Mouse (Mus musculus): ENCODE measurements at regions not wholly inside any gene's neighbourhood (a gene's known extent, or its start where the extent isn't known, plus 50 kb on each side); places are given as distances from the start of the nearest gene placed in this dataset.

DNA sequence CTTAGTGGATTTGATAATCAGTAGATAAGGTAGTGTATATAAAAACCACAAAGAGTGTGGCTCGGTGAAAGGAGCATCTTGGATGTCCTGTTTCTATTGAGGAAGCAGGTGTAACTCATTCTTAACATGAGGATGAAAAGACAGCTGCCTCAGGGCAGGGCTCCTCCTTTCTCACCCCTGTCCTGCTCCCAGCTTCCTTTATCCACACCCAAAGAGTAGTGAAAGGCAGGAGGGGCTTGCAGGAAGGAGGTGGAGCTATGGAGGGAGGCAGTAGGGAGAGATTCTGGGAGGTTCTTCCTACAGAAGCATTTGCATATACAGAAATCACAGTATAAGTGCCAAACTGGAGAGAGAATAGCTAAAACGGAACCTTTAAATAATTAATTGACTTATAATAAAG, 216.4 kb downstream of the Lrig3 start:
- DNase-seq, result no peak

DNA sequence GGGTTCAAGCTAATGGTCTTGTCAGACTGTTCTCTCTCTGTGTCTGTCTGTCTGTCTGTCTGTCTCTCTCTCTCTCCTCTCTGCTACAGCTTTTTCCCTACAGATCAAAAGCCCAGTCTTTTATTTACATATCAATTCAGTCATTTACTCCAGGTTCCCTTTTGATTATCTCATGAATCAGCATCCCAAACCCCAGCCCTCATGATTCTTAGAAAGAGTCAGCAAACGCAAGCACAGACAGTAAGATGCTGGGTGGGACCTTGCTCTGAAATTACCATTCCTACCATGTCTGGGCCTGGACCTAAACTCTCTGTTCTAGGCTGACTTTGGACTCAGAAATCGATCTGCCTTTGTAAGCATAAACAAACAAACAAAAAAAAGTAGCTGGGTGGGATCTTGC, 218.0 kb downstream of the Lrig3 start:
- no peak for DNase-seq

DNA sequence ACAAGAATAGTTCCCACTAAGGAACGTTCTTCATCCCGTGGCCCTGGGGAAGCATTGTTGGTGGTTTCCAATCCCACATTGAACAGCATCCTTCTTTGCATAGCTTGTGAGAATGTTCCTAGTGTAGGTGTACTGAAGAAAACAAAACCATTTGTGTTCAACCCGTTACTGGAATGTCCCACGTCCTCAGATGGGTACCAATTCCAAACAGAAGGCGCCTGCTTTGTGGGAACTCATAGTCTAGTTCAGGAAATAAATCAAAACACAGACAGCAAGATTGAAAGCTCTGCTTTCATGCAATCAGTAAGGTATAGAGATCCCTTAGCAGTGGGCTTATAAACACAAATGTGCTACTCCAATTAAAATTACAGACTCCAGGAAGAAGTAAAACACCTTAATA, 219.4 kb downstream of the Lrig3 start:
- no peak for DNase-seq

DNA sequence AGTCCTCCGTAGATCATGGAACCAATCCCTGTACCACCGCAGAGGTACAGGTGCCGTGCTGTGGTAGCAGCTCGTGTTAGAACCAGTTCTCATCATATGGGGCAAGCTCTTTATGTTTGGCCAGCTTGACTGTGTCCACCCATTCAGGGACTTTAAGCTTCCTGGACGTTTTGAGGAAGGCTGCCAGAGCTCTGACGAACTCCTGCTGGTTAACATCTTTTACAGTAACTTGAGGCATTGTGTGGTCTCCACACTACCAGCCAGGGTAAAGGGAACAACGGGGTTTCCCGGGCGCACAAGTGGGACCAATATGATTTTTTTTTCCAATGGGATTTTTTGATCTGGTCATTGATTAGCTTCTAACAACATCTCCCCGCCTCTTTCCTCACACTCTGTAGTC, 220.1 kb downstream of the Lrig3 start:
- DNase-seq, result no peak

DNA sequence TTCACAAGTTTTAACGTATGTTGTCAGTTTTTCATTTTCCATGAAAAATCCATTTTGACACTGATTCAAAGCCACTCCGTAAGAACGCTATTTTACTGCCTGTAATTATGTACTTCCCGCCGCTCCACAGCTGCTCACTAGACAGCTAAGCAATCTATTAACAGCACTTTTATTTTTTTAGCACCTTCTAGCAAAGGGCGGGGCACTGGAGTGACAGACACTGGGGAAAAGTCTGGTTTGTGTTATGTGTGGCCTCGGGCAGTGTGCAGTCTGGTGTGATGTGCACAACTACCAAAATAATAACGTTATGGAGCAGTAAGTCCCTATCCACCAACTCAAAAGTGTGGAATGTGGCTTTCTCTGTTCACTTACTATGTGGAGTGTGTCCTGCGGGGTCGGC, 223.0 kb downstream of the Lrig3 start:
- DNase-seq, result no peak

Measured in cerebellum, adult 8-10 months (tissue).